Mouse (Mus musculus) olfactory bulb, adult 2 months (tissue): ENCODE data around the gene Plb1.

Source experiments
- CTCF ChIP-seq: fragments of 200-500 bp; IDR thresholded peaks from 2 replicates; pipeline ENCODE4 v1.5.1; 2012; ENCODE audit warnings: low read depth, mild to moderate bottlenecking, low read length, moderate library complexity; ENCODE audit not compliant: insufficient read depth
- POLR2A ChIP-seq: fragments of 200-500 bp; IDR thresholded peaks from 2 replicates; pipeline ENCODE4 v1.6.1; 2012; ENCODE audit warnings: mild to moderate bottlenecking, low read depth, low read length, moderate library complexity; ENCODE audit not compliant: insufficient read depth

DNA sequence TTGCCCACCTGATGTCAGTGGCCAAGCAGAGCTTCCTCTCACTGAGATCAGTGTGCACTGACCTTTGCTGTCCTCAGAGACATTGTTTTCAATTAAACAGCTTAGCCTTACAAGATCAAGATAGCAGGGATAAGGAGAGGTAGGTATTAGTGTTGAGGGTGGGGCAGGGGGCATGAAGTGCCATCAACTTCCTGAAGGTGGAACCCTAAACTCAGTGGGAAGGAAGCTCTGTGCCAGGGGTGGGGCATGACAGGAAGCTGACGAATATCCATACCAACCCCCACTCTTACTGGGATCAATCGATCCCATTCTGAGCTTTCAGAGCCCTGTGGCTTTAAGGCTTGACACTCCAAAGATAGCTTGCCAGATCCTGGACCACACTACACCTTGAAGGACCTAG is 105.8 kb downstream of the Plb1 start:
- TF ChIP-seq POLR2A (no peak), CTCF (no peak)
